8 mouse cellular contexts compared by ENCODE assay signal in genomic region chr9:40807289-40807920, GRCm38 (mm10). TPM values are rescaled to one million over a fixed set of nuclear protein-coding genes. Genes with fewer than 3 reads are reported as not detected.
DNase-seq lines count a peak whose midpoint lies in the region; ATAC-seq and TF ChIP-seq lines count a peak whose summit lies in the region.

No protein-coding gene starts in this region.

- no peak overlapping the region for H3K4me3 ChIP-seq in kidney, postnatal 0 days (replicated peaks; ENCODE audit: low read depth, low read length)
- no peak overlapping the region for H3K4me3 ChIP-seq in midbrain, embryonic 13.5 days (replicated peaks)
- no peak overlapping the region for H3K4me3 ChIP-seq in thymus, adult 2 months (ENCODE audit: control insufficient read depth, insufficient read depth, low read length)

- no peak overlapping the region for H3K4me2 ChIP-seq in kidney, postnatal 0 days (ENCODE audit: low read length)
- no peak overlapping the region for H3K4me2 ChIP-seq in midbrain, embryonic 13.5 days (replicated peaks)

- 21% methylated on average over 11 of the region's 11 CpGs for WGBS in kidney, postnatal 0 days
- 26% methylated on average over 11 of the region's 11 CpGs for WGBS in midbrain, embryonic 13.5 days
- 54% methylated on average over 11 of the region's 11 CpGs for WGBS in thymus, adult 2 months

- peaks cover 22% of the 10 kb centered on the region for H3K36me3 ChIP-seq in kidney, postnatal 0 days (ENCODE audit: insufficient read depth, low read length)
- peaks cover 47% of the 10 kb centered on the region for H3K36me3 ChIP-seq in midbrain, embryonic 13.5 days
- peaks cover 44% of the 10 kb centered on the region for H3K36me3 ChIP-seq in thymus, adult 2 months (ENCODE audit: control insufficient read depth, insufficient read depth, low read length)

- no peaks in the 10 kb centered on the region for H3K27me3 ChIP-seq in kidney, postnatal 0 days (ENCODE audit: insufficient read depth, low read length)
- no peaks in the 10 kb centered on the region for H3K27me3 ChIP-seq in midbrain, embryonic 13.5 days
- H3K27me3 ChIP-seq in thymus, adult 2 months (ENCODE audit: control insufficient read depth, insufficient read depth, low read length), result no peaks in the 10 kb centered on the region

- H3K4me1 ChIP-seq in kidney, postnatal 0 days (replicated peaks; ENCODE audit: insufficient read depth, low read length), result peaks cover 17% of the 10 kb centered on the region
- H3K4me1 ChIP-seq in midbrain, embryonic 13.5 days (replicated peaks), result peaks cover 68% of the 10 kb centered on the region
- no peaks in the 10 kb centered on the region for H3K4me1 ChIP-seq in thymus, adult 2 months (replicated peaks; ENCODE audit: control insufficient read depth, insufficient read depth, low read length)

- no peak for TF ChIP-seq POLR2A in thymus, adult 2 months (IDR thresholded peaks at IDR 0.05; ENCODE audit: control insufficient read depth, extremely low read depth, insufficient read depth, low read length, poor library complexity)

- no peaks in the 10 kb centered on the region for H3K9me3 ChIP-seq in kidney, postnatal 0 days (replicated peaks; ENCODE audit: low read length)
- H3K9me3 ChIP-seq in midbrain, embryonic 13.5 days, result no peaks in the 10 kb centered on the region

- H3K9ac ChIP-seq in kidney, postnatal 0 days (ENCODE audit: low read depth, low read length), result no peak overlapping the region
- H3K9ac ChIP-seq in midbrain, embryonic 13.5 days (replicated peaks), result 0 out of 2 replicates have a peak overlapping the region, but pooled peaks have one; percentile 7

- DNase-seq in cerebellum, adult 9-10 months, result peak; percentile 38
- DNase-seq in MN1 (ENCODE audit: low spot score), result peak; percentile 40
- DNase-seq in gastrocnemius, postnatal 14 days, result peak; percentile 39
- DNase-seq in kidney, postnatal 0 days (ENCODE audit: low spot score), result peak; percentile 65
- no peak for DNase-seq in thymus, adult 2 months
- DNase-seq in ovary, postnatal 36 days (ENCODE audit: low spot score), result no peak

- no peak for ATAC-seq in cerebellum, adult (ENCODE audit: insufficient number of reproducible peaks, low FRiP score, low TSS enrichment)
- ATAC-seq in kidney, postnatal 0 days (replicated peaks; ENCODE audit: low FRiP score, low read depth), result no peak
- ATAC-seq in midbrain, embryonic 13.5 days, result 0 out of 2 replicates have a peak, but pooled peaks have one; percentile 12

- TF ChIP-seq CTCF in kidney, postnatal 0 days (IDR thresholded peaks at IDR 0.05; ENCODE audit: low read depth), result peak; percentile 28; the same call in 1 of the 2 replicates
- TF ChIP-seq CTCF in thymus, adult 2 months (IDR thresholded peaks at IDR 0.05; ENCODE audit: borderline replicate concordance, control insufficient read depth, extremely low read depth, insufficient read depth, low read length, poor library complexity), result no peak

- peak overlapping the region; percentile 48; the same call in 1 of the 2 replicates for H3K27ac ChIP-seq in kidney, postnatal 0 days
- H3K27ac ChIP-seq in midbrain, embryonic 13.5 days, result peak overlapping the region; percentile 76
- no peak overlapping the region for H3K27ac ChIP-seq in thymus, adult 2 months (ENCODE audit: control insufficient read depth, insufficient read depth, low read length)

- intact Hi-C loops in gastrocnemius, postnatal 14 days (cut with DNase I; ENCODE audit: low total_unique reads), result loop anchor here (5.0 kb wide), 1 partner anchor 50 kb away; no protein-coding TSS in a partner anchor

RNA-seq across cellular contexts. Expression of gene Hspa8, which starts 6.6 kb away (rescaled TPM):
- 1,000 to 10,000 TPM in 1 of 2 experiments, 100 to 1,000 TPM in 1; 949 to 1,245 TPM for total RNA-seq in gastrocnemius, postnatal 14 days (2021)
- 1,937 and 2,022 TPM in 2 replicates for polyA plus RNA-seq in kidney, postnatal 0 days (2015; fragmentation: Nextera tagmentation; extraction: Ambion mirVana)
- polyA plus RNA-seq in midbrain, embryonic 13.5 days (2015; fragmentation: Nextera tagmentation; extraction: Ambion mirVana), result 2,863 and 3,076 TPM in 2 replicates
- polyA plus RNA-seq in thymus, adult 2 months (2012; rRNA removed), result 2,928 and 2,969 TPM in 2 replicates

Comparison
In these comparisons a context has a peak if more than half of its experiments do, and no peak if none do; other contexts are left out.
1. DNase-seq: peak in cerebellum, adult 9-10 months (single experiment), MN1 (single experiment), gastrocnemius, postnatal 14 days (single experiment) and kidney, postnatal 0 days (single experiment); none in thymus, adult 2 months (single experiment) and ovary, postnatal 36 days (single experiment).